Mouse (Mus musculus) common myeloid progenitor, adult 5-6 weeks (primary cell): ENCODE results near the gene Gm13287. TPM values are rescaled to one million over a fixed set of nuclear protein-coding genes. Genes with fewer than 3 reads are reported as not detected.
"Not testable (repeated sequence)": the region's sequence is repeated elsewhere in the genome, so short reads cannot be mapped to it uniquely, and the experiment has no call there.

Source experiments
- ATAC-seq: replicated peaks from 2 replicates; pipeline ENCODE4 v1.8.0; 2016; ENCODE audit warnings: low read depth, mild to moderate bottlenecking, moderate TSS enrichment, inconsistent platforms; ENCODE audit not compliant: poor library complexity, severe bottlenecking
- total RNA-seq: library from RNA; stranded (forward); fragments of 200-1000, 187-1606 nt; gene quantifications from 2 replicates; pipeline ENCODE4 v1.2.3, GENCODE M21; 2017

Gene Gm13287
- not detected in 2 replicates for total RNA-seq

DNA sequence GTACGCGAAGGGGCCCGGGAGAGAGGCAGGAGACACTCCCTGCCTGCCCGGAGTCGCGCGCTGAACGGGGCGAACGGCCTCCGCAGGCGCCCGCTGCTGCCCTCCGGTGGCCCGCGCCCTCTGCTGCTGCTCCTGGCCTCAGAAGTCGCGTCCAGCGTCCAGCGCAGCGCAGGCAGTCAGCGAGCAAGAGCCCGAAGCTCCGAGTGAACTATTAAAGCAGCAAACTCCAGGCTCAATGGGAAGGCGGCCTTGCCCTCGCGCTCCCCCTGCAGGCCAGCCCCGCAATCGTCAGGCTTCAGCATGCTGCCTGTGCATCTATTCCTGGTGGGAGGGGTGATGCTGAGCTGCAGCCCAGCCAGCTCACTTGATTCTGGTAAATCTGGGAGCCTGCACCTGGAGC, at the start of gene Gm13287:
Gene Gm13287, plus strand, starts transcription at position 301 of the 400 bp plus-strand sequence.
- not testable (repeated sequence) for ATAC-seq

DNA sequence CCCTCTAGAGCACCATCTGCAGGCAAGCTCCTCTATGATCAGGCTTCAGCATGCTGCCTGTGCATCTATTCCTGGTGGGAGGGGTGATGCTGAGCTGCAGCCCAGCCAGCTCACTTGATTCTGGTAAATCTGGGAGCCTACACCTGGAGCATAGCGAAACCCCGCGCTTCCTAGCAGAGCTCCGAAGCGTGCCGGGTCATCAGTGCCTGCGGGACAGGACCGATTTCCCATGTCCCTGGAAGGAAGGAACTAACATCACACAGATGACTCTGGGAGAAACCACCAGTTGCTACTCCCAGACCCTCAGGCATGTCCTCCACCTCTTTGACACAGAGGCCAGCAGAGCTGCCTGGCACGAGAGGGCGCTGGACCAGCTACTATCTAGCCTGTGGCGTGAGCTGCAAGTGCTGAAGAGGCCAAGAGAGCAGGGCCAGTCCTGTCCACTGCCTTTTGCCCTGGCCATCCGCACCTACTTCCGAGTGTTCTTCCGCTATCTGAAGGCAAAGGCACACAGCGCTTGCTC, 48.2 kb upstream of the Gm13287 start, which contains the start of gene Gm13271:
Gene Gm13271, plus strand, starts transcription at position 51 of the 523 bp plus-strand sequence.
- ATAC-seq = 0 out of 2 replicates have a peak, but pooled peaks have one; percentile 31

DNA sequence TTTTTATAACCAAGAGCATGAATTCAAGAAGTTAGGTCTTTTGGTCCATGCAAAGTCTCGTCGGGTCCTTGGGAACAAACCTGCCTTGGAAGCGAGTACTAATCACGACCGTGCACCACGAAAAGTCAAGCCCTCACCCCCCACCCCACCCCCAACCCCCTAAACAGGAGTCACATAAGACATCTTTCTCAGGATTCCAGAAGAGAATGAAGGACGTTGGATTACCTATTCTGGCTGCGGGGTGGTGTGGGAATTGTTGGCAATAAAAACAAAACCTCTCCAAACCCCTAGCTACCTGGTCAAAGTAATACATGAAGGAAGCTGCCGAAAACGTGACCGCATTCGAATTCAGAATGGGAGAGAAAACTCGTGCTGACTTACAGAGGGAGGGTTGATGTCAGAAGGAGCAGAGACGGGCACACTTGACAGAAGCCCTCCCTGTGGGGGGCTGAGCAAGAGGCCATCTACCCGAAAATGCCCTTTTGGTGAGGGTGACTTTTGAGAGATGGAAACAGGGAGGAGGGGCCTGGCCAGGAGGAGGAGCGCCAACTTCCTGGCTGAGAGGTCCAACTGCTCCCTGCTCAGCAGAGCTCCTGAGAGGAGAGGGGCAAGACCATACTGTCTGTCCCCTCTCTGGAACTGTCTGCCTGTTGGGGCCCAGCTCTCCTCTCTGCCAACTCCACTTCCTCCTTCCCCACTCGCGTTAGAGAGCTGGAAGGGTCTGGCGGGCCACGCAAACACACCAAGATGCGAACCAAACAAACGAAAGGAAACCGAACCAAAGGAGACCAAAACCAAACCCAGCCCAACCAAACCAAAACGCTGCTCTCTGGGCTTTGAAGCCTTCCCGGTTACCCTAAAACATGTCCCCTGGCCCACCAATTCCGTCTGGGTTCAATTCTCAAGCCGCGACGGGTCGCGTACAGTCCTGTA, 46.2 kb upstream of the Gm13287 start:
- ATAC-seq = not testable (repeated sequence)

DNA sequence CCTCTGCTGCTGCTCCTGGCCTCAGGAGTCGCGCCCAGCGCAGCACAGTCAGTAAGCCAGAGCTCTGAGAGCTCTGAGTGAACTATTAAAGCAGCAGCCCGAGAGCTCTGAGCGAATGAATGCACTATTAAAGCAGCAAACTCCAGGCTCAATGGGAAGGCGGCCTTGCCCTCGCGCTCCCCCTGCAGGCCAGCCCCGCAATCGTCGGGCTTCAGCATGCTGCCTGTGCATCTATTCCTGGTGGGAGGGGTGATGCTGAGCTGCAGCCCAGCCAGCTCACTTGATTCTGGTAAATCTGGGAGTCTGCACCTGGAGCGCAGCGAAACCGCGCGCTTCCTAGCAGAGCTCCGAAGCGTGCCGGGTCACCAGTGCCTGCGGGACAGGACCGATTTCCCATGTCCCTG, 45.4 kb upstream of the Gm13287 start:
- ATAC-seq = peak; percentile 100

DNA sequence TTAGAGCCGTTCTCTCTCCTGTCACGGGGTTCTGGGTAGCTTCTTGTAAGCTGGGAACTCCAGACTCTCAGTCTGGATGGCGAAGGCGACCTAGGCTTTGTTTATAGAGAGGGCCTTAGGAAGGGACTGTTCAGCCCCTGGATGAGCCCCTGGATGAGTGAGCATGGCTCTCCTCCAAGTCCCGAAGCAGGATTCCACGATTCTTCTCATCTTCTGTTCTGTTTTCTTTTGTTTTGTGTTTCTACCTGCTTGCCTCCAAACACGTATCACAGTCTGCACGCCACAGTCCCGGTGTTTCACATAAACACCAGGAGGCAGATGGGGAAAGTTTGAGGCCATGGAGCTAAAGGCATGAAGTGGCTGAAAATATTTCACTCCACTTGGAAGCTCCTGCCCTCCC, 44.3 kb upstream of the Gm13287 start:
- ATAC-seq = not testable (repeated sequence)

DNA sequence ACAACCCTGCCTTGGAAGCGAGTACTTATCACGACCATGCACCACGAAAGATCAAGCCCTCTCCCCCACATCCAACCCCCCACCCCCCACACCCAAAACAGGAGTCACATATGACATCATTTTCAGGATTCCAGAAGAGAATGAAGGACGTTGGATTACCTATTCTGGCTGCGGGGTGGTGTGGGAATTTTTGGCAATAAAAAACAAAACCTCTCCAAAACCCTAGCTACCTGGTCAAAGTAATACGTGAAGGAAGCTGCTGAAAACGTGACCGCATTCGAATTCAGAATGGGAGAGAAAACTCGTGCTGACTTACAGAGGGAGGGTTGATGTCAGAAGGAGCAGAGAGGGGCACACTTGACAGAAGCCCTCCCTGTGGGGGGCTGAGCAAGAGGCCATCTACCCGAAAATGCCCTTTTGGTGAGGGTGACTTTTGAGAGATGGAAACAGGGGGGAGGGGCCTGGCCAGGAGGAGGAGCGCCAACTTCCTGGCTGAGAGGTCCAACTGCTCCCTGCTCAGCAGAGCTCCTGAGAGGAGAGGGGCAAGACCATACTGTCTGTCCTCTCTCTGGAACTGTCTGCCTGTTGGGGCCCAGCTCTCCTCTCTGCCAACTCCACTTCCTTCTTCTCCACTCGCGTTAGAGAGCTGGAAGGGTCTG, 43.3 kb upstream of the Gm13287 start, which contains the start of gene Gm13283:
Gene Gm13283, plus strand, starts transcription at position 510 of the 659 bp plus-strand sequence.
- ATAC-seq = not testable (repeated sequence)

DNA sequence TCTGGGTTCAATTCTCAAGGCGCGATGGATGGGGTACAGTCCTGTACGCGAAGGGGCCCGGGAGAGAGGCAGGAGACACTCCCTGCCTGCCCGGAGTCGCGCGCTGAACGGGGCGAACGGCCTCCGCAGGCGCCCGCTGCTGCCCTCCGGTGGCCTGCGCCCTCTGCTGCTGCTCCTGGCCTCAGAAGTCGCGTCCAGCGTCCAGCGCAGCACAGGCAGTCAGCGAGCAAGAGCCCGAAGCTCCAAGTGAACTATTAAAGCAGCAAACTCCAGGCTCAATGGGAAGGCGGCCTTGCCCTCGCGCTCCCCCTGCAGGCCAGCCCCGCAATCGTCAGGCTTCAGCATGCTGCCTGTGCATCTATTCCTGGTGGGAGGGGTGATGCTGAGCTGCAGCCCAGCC, 42.6 kb upstream of the Gm13287 start:
- ATAC-seq = not testable (repeated sequence)

DNA sequence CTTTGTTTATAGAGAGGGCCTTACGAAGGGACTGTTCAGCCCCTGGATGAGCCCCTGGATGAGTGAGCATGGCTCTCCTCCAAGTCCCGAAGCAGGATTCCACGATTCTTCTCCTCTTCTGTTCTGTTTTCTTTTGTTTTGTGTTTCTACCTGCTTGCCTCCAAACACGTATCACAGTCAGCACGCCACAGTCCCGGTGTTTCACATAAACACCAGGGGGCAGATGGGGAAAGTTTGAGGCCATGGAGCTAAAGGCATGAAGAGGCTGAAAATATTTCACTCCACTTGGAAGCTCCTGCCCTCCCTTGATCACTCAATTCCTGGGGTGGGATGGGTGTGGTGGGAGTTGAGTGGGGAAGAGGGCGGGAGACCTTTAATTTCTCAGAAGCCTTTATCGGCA, 41.3 kb upstream of the Gm13287 start:
- not testable (repeated sequence) for ATAC-seq

DNA sequence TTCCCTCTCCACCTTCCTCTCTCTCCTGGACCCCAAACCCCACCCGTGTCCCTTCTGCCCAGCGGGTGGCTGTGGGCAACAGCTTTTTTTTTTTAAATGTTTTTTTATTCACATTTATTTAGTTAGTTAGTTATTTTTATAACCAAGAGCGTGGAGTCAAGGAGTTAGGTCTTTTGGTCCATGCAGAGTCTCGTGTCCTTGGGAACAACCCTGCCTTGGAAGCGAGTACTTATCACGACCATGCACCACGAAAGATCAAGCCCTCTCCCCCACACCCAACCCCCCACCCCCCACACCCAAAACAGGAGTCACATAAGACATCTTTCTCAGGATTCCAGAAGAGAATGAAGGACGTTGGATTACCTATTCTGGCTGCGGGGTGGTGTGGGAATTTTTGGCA, 40.7 kb upstream of the Gm13287 start:
- ATAC-seq = not testable (repeated sequence)

DNA sequence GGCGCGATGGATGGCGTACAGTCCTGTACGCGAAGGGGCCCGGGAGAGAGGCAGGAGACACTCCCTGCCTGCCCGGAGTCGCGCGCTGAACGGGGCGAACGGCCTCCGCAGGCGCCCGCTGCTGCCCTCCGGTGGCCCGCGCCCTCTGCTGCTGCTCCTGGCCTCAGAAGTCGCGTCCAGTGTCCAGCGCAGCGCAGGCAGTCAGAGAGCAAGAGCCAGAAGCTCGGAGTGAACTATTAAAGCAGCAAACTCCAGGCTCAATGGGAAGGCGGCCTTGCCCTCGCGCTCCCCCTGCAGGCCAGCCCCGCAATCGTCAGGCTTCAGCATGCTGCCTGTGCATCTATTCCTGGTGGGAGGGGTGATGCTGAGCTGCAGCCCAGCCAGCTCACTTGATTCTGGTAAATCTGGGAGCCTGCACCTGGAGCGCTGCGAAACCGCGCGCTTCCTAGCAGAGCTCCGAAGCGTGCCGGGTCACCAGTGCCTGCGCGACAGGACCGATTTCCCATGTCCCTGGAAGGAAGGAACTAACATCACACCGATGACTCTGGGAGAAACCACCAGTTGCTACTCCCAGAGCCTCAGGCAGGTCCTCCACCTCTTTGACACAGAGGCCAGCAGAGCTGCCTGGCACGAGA, 39.6 kb upstream of the Gm13287 start:
- peak; percentile 92 for ATAC-seq

DNA sequence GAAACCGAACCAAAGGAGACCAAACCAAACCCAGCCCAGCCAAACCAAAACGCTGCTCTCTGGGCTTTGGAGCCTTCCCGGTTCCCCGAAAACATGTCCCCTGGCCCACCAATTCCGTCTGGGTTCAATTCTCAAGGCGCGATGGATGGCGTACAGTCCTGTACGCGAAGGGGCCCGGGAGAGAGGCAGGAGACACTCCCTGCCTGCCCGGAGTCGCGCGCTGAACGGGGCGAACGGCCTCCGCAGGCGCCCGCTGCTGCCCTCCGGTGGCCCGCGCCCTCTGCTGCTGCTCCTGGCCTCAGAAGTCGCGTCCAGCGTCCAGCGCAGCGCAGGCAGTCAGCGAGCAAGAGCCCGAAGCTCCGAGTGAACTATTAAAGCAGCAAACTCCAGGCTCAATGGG, 29.5 kb upstream of the Gm13287 start, which contains the start of gene Gm13290:
Gene Gm13290, plus strand, starts transcription at position 301 of the 400 bp plus-strand sequence.
- ATAC-seq = not testable (repeated sequence)

DNA sequence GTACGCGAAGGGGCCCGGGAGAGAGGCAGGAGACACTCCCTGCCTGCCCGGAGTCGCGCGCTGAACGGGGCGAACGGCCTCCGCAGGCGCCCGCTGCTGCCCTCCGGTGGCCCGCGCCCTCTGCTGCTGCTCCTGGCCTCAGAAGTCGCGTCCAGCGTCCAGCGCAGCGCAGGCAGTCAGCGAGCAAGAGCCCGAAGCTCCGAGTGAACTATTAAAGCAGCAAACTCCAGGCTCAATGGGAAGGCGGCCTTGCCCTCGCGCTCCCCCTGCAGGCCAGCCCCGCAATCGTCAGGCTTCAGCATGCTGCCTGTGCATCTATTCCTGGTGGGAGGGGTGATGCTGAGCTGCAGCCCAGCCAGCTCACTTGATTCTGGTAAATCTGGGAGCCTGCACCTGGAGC, 26.4 kb upstream of the Gm13287 start, which contains the start of gene Gm13289:
Gene Gm13289, plus strand, starts transcription at position 301 of the 400 bp plus-strand sequence.
- not testable (repeated sequence) for ATAC-seq

DNA sequence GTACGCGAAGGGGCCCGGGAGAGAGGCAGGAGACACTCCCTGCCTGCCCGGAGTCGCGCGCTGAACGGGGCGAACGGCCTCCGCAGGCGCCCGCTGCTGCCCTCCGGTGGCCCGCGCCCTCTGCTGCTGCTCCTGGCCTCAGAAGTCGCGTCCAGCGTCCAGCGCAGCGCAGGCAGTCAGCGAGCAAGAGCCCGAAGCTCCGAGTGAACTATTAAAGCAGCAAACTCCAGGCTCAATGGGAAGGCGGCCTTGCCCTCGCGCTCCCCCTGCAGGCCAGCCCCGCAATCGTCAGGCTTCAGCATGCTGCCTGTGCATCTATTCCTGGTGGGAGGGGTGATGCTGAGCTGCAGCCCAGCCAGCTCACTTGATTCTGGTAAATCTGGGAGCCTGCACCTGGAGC, 23.5 kb upstream of the Gm13287 start, which contains the start of gene Gm13272:
Gene Gm13272, plus strand, starts transcription at position 301 of the 400 bp plus-strand sequence.
- ATAC-seq = not testable (repeated sequence)

DNA sequence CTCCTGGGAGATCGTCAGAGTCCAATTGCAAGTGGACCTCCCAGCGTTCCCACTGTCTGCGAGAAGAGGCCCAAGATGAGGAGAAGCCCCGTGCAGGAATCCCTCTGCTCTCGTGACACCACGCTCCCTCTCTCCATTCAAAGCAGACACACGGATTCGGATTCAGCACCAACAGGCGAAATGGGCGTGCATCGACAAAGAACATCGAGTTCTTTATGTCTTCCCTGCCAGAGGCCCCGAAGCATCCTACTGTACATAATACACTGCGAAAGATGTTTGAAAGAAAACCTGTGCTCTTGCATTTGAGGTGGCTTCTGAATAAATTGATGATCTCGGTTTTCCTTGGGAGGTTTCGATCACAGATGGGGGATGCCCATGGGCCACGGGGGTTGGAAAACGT, 22.7 kb upstream of the Gm13287 start:
- not testable (repeated sequence) for ATAC-seq

DNA sequence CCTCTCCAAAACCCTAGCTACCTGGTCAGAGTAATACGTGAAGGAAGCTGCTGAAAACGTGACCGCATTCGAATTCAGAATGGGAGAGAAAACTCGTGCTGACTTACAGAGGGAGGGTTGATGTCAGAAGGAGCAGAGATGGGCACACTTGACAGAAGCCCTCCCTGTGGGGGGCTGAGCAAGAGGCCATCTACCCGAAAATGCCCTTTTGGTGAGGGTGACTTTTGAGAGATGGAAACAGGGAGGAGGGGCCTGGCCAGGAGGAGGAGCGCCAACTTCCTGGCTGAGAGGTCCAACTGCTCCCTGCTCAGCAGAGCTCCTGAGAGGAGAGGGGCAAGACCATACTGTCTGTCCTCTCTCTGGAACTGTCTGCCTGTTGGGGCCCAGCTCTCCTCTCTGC, 21.2 kb upstream of the Gm13287 start, which contains the start of gene Ifnz:
Gene Ifnz, plus strand, starts transcription at position 301 of the 400 bp plus-strand sequence.
- ATAC-seq = not testable (repeated sequence)

DNA sequence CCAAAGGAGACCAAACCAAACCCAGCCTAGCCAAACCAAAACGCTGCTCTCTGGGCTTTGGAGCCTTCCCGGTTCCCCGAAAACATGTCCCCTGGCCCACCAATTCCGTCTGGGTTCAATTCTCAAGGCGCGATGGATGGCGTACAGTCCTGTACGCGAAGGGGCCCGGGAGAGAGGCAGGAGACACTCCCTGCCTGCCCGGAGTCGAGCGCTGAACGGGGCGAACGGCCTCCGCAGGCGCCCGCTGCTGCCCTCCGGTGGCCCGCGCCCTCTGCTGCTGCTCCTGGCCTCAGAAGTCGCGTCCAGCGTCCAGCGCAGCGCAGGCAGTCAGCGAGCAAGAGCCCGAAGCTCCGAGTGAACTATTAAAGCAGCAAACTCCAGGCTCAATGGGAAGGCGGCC, 20.7 kb upstream of the Gm13287 start:
- not testable (repeated sequence) for ATAC-seq

DNA sequence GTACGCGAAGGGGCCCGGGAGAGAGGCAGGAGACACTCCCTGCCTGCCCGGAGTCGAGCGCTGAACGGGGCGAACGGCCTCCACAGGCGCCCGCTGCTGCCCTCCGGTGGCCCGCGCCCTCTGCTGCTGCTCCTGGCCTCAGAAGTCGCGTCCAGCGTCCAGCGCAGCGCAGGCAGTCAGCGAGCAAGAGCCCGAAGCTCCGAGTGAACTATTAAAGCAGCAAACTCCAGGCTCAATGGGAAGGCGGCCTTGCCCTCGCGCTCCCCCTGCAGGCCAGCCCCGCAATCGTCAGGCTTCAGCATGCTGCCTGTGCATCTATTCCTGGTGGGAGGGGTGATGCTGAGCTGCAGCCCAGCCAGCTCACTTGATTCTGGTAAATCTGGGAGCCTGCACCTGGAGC, 17.6 kb upstream of the Gm13287 start, which contains the start of gene Gm13276:
Gene Gm13276, plus strand, starts transcription at position 301 of the 400 bp plus-strand sequence.
- not testable (repeated sequence) for ATAC-seq

DNA sequence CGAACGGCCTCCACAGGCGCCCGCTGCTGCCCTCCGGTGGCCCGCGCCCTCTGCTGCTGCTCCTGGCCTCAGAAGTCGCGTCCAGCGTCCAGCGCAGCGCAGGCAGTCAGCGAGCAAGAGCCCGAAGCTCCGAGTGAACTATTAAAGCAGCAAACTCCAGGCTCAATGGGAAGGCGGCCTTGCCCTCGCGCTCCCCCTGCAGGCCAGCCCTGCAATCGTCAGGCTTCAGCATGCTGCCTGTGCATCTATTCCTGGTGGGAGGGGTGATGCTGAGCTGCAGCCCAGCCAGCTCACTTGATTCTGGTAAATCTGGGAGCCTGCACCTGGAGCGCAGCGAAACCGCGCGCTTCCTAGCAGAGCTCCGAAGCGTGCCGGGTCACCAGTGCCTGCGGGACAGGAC, 14.7 kb upstream of the Gm13287 start, which contains the start of gene Gm13277:
Gene Gm13277, plus strand, starts transcription at position 231 of the 400 bp plus-strand sequence.
- not testable (repeated sequence) for ATAC-seq

DNA sequence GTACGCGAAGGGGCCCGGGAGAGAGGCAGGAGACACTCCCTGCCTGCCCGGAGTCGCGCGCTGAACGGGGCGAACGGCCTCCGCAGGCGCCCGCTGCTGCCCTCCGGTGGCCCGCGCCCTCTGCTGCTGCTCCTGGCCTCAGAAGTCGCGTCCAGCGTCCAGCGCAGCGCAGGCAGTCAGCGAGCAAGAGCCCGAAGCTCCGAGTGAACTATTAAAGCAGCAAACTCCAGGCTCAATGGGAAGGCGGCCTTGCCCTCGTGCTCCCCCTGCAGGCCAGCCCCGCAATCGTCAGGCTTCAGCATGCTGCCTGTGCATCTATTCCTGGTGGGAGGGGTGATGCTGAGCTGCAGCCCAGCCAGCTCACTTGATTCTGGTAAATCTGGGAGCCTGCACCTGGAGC, 11.8 kb upstream of the Gm13287 start, which contains the start of gene Gm13278:
Gene Gm13278, plus strand, starts transcription at position 301 of the 400 bp plus-strand sequence.
- not testable (repeated sequence) for ATAC-seq
